Mouse (Mus musculus) brown adipose tissue, adult 24 weeks (tissue): ENCODE measurements around the gene Sox6. TPM values are rescaled to one million over a fixed set of nuclear protein-coding genes. Genes with fewer than 3 reads are reported as not detected.

Source experiments
- H3K27ac ChIP-seq: fragments of 200-500 bp; replicated peaks from 2 replicates; pipeline ENCODE4 v1.5.1; 2012; ENCODE audit warnings: low read depth, mild to moderate bottlenecking, low read length
- H3K4me1 ChIP-seq: fragments of 200-500 bp; 2 replicates; pipeline ENCODE4 v1.6.1; 2012; ENCODE audit warnings: low read length, mixed read lengths; ENCODE audit not compliant: control insufficient read depth, insufficient read depth, insufficient read length
- H3K4me3 ChIP-seq: fragments of 200-500 bp; 2 replicates; pipeline ENCODE4 v1.5.1; 2012; ENCODE audit warnings: low read depth, mild to moderate bottlenecking, low read length, moderate library complexity; ENCODE audit not compliant: insufficient read depth
- polyA plus RNA-seq: library from polyadenylated mRNA; stranded (reverse); fragments of >200 nt; gene quantifications from 2 replicates; pipeline ENCODE4 v1.2.4, GENCODE M21; 2012; ENCODE audit not compliant: missing spikeins, insufficient read depth, insufficient read length

Sox6 gene
- polyA plus RNA-seq, 1 experiment = 24.8 TPM

GRCm38 (mm10) chr7:115543596-115543995 is 495.0 kb downstream of the Sox6 start:
- Histone ChIP-seq H3K27ac (no peak overlapping the region), H3K4me1 (no peaks in the 10 kb centered on the region), H3K4me3 (no peak overlapping the region)

- Histone ChIP-seq H3K27ac (no peak overlapping the region), H3K4me1 (no peaks in the 10 kb centered on the region), H3K4me3 (no peak overlapping the region)
Observed at GRCm38 (mm10) chr7:115540261-115540660, 498.3 kb downstream of the Sox6 start.

- no peak overlapping the region for H3K27ac ChIP-seq
- no peak overlapping the region for H3K4me3 ChIP-seq
- no peaks in the 10 kb centered on the region for H3K4me1 ChIP-seq
Observed at GRCm38 (mm10) chr7:115539003-115539402, 499.6 kb downstream of the Sox6 start.

GRCm38 (mm10) chr7:115537636-115538035 is 501.0 kb downstream of the Sox6 start:
- no peak overlapping the region for H3K27ac ChIP-seq
- H3K4me1 ChIP-seq = no peaks in the 10 kb centered on the region
- H3K4me3 ChIP-seq = no peak overlapping the region

GRCm38 (mm10) chr7:115536521-115536920 is 502.1 kb downstream of the Sox6 start:
- H3K4me3 ChIP-seq = no peak overlapping the region
- H3K4me1 ChIP-seq = no peaks in the 10 kb centered on the region
- H3K27ac ChIP-seq = no peak overlapping the region

GRCm38 (mm10) chr7:115531875-115532274 is 506.7 kb downstream of the Sox6 start:
- no peak overlapping the region for H3K4me3 ChIP-seq
- no peak overlapping the region for H3K27ac ChIP-seq
- H3K4me1 ChIP-seq = no peaks in the 10 kb centered on the region

- H3K4me1 ChIP-seq = no peaks in the 10 kb centered on the region
- H3K27ac ChIP-seq = no peak overlapping the region
- no peak overlapping the region for H3K4me3 ChIP-seq
Observed at GRCm38 (mm10) chr7:115531217-115531616, 507.4 kb downstream of the Sox6 start.

GRCm38 (mm10) chr7:115517701-115518100 is 520.9 kb downstream of the Sox6 start:
- H3K4me1 ChIP-seq = no peaks in the 10 kb centered on the region
- H3K27ac ChIP-seq = no peak overlapping the region
- no peak overlapping the region for H3K4me3 ChIP-seq

- Histone ChIP-seq H3K4me3 (no peak overlapping the region), H3K27ac (no peak overlapping the region), H3K4me1 (no peaks in the 10 kb centered on the region; the same call in 1 of the 2 replicates)
Observed at GRCm38 (mm10) chr7:115513681-115514080, 524.9 kb downstream of the Sox6 start.

GRCm38 (mm10) chr7:115511777-115512176 is 526.8 kb downstream of the Sox6 start:
- Histone ChIP-seq H3K4me3 (no peak overlapping the region), H3K27ac (no peak overlapping the region)

GRCm38 (mm10) chr7:115511091-115511490 is 527.5 kb downstream of the Sox6 start:
- no peaks in the 10 kb centered on the region; the same call in 1 of the 2 replicates for H3K4me1 ChIP-seq
- H3K4me3 ChIP-seq = no peak overlapping the region
- no peak overlapping the region for H3K27ac ChIP-seq

More at GRCm38 (mm10) chr7:115511777-115512176, 526.8 kb downstream of the Sox6 start:
- H3K4me1 ChIP-seq = no peaks in the 10 kb centered on the region; the same call in 1 of the 2 replicates

GRCm38 (mm10) chr7:115510045-115510444 is 528.6 kb downstream of the Sox6 start:
- no peak overlapping the region for H3K27ac ChIP-seq
- H3K4me1 ChIP-seq = no peaks in the 10 kb centered on the region; the same call in 1 of the 2 replicates
- no peak overlapping the region for H3K4me3 ChIP-seq

- Histone ChIP-seq H3K4me1 (no peaks in the 10 kb centered on the region; the same call in 1 of the 2 replicates), H3K27ac (no peak overlapping the region), H3K4me3 (no peak overlapping the region)
Observed at GRCm38 (mm10) chr7:115506385-115506784, 532.2 kb downstream of the Sox6 start.

GRCm38 (mm10) chr7:115501497-115501896 is 537.1 kb downstream of the Sox6 start:
- H3K4me1 ChIP-seq = peaks cover 6% of the 10 kb centered on the region
- no peak overlapping the region for H3K27ac ChIP-seq
- H3K4me3 ChIP-seq = no peak overlapping the region

GRCm38 (mm10) chr7:115500825-115501224 is 537.8 kb downstream of the Sox6 start:
- Histone ChIP-seq H3K4me1 (peaks cover 6% of the 10 kb centered on the region), H3K27ac (no peak overlapping the region), H3K4me3 (no peak overlapping the region)

GRCm38 (mm10) chr7:115500170-115500569 is 538.4 kb downstream of the Sox6 start:
- H3K4me1 ChIP-seq = peaks cover 6% of the 10 kb centered on the region
- no peak overlapping the region for H3K4me3 ChIP-seq
- no peak overlapping the region for H3K27ac ChIP-seq

- Histone ChIP-seq H3K4me3 (no peak overlapping the region), H3K4me1 (no peaks in the 10 kb centered on the region), H3K27ac (no peak overlapping the region)
Observed at GRCm38 (mm10) chr7:115491721-115492120, 546.9 kb downstream of the Sox6 start.
